Mouse (Mus musculus) spleen, adult 2 months (tissue): ENCODE data around the gene Slc6a11. TPM values are rescaled to one million over a fixed set of nuclear protein-coding genes. Genes with fewer than 3 reads are reported as not detected.

Experiments
- DNase-seq, 2 experiments: peaks; one replicate each; pipeline versions ENCODE4 v3.0.0 to v3.0.0-alpha.2; 2012 to 2021; ENCODE audit warnings: low spot score in 2 of 2, low read depth in 1 of 2
- H3K27ac ChIP-seq: fragments of 200-500 bp; 2 replicates; pipeline ENCODE4 v1.5.1; 2012; ENCODE audit warnings: low read length, inconsistent platforms; ENCODE audit not compliant: insufficient read depth
- H3K27me3 ChIP-seq: fragments of 200-500 bp; 2 replicates; pipeline ENCODE4 v1.6.1; 2012; ENCODE audit warnings: mild to moderate bottlenecking, moderate library complexity, low read length, inconsistent platforms; ENCODE audit not compliant: control insufficient read depth, insufficient read depth
- H3K36me3 ChIP-seq: fragments of 200-500 bp; 2 replicates; pipeline ENCODE4 v1.6.1; 2012; ENCODE audit warnings: mild to moderate bottlenecking, low read length, inconsistent platforms; ENCODE audit not compliant: control insufficient read depth, insufficient read depth
- H3K4me1 ChIP-seq: fragments of 200-500 bp; 2 replicates; pipeline ENCODE4 v1.6.1; 2011; ENCODE audit warnings: inconsistent platforms; ENCODE audit not compliant: control insufficient read depth, insufficient read depth, insufficient read length
- H3K4me3 ChIP-seq: fragments of 200-500 bp; 2 replicates; pipeline ENCODE4 v1.5.1; 2011; ENCODE audit warnings: mild to moderate bottlenecking, inconsistent platforms; ENCODE audit not compliant: insufficient read depth, insufficient read length; ENCODE audit errors: extremely low read depth
- CTCF ChIP-seq: fragments of 200-500 bp; IDR thresholded peaks from 2 replicates; pipeline ENCODE4 v1.5.1; 2011; ENCODE audit warnings: mild to moderate bottlenecking, inconsistent platforms; ENCODE audit not compliant: insufficient read depth, insufficient read length, insufficient replicate concordance; ENCODE audit errors: extremely low read depth
- POLR2A ChIP-seq: fragments of 200-500 bp; IDR thresholded peaks from 2 replicates; pipeline ENCODE4 v1.6.1; 2011; ENCODE audit warnings: low read depth, low read length, inconsistent platforms
- WGBS: fragments of 180-500 bp; shearing (Covaris S2); methylation state at CpG from one replicate; pipeline ENCODE4 v1.1.7; 2018; 5-methylcytosine and 5-hydroxymethylcytosine counted together
- polyA plus RNA-seq: library from polyadenylated mRNA; depleted of rRNA; stranded (reverse); fragments of >200 nt; gene quantifications from 2 replicates; pipeline ENCODE4 v1.2.3, GENCODE M21; 2012

The Slc6a11 gene
- polyA plus RNA-seq, 1 experiment, result not detected

GRCm38 (mm10) chr6:114119507-114119906, 11.5 kb upstream of the Slc6a11 start:
- no peak for DNase-seq
- Histone ChIP-seq H3K4me1 (no peaks in the 10 kb centered on the region), H3K27me3 (no peaks in the 10 kb centered on the region), H3K4me3 (no peak overlapping the region), H3K36me3 (no peaks in the 10 kb centered on the region), H3K27ac (no peak overlapping the region)
- WGBS, result 76% methylated on average over 5 of the region's 5 CpGs
- TF ChIP-seq POLR2A (no peak), CTCF (no peak)

GRCm38 (mm10) chr6:114125530-114125929, 5.5 kb upstream of the Slc6a11 start:
- Histone ChIP-seq H3K36me3 (no peaks in the 10 kb centered on the region), H3K27me3 (no peaks in the 10 kb centered on the region), H3K4me1 (no peaks in the 10 kb centered on the region), H3K27ac (no peak overlapping the region), H3K4me3 (no peak overlapping the region)
- TF ChIP-seq CTCF, result no peak
- TF ChIP-seq POLR2A, result no peak
- DNase-seq, result no peak
- 68% methylated on average over 5 of the region's 5 CpGs for WGBS

- no peak for DNase-seq
- Histone ChIP-seq H3K36me3 (no peaks in the 10 kb centered on the region), H3K4me3 (no peak overlapping the region), H3K27ac (no peak overlapping the region), H3K4me1 (no peaks in the 10 kb centered on the region), H3K27me3 (peaks cover 5% of the 10 kb centered on the region; the same call in 1 of the 2 replicates)
- 88% methylated on average over 3 of the region's 3 CpGs for WGBS
- no peak for TF ChIP-seq POLR2A
- TF ChIP-seq CTCF, result no peak
Observed at GRCm38 (mm10) chr6:114132472-114132871, 1.4 kb downstream of the Slc6a11 start.

GRCm38 (mm10) chr6:114132916-114133315, 1.9 kb downstream of the Slc6a11 start:
- DNase-seq, result no peak
- no peak for TF ChIP-seq POLR2A
- TF ChIP-seq CTCF, result no peak
- Histone ChIP-seq H3K27me3 (peaks cover 5% of the 10 kb centered on the region; the same call in 1 of the 2 replicates), H3K4me1 (no peaks in the 10 kb centered on the region), H3K27ac (no peak overlapping the region), H3K4me3 (no peak overlapping the region), H3K36me3 (no peaks in the 10 kb centered on the region)
- WGBS, result 86% methylated on average over 8 of the region's 8 CpGs

GRCm38 (mm10) chr6:114138970-114139369, 7.9 kb downstream of the Slc6a11 start:
- 82% methylated on average over 8 of the region's 8 CpGs for WGBS
- H3K27me3 ChIP-seq, result no peaks in the 10 kb centered on the region

GRCm38 (mm10) chr6:114141481-114141880, 10.4 kb downstream of the Slc6a11 start:
- Histone ChIP-seq H3K4me1 (no peaks in the 10 kb centered on the region), H3K27ac (no peak overlapping the region), H3K4me3 (no peak overlapping the region), H3K27me3 (no peaks in the 10 kb centered on the region), H3K36me3 (no peaks in the 10 kb centered on the region)
- WGBS, result 59% methylated on average over 3 of the region's 3 CpGs
- no peak for TF ChIP-seq CTCF
- TF ChIP-seq POLR2A, result no peak
- no peak for DNase-seq

More at GRCm38 (mm10) chr6:114138970-114139369, 7.9 kb downstream of the Slc6a11 start:
- Histone ChIP-seq H3K4me3 (no peak overlapping the region), H3K36me3 (no peaks in the 10 kb centered on the region), H3K27ac (no peak overlapping the region), H3K4me1 (no peaks in the 10 kb centered on the region)
- TF ChIP-seq CTCF, result no peak
- TF ChIP-seq POLR2A, result no peak
- no peak for DNase-seq

- 85% methylated on average over 11 of the region's 11 CpGs for WGBS
- no peaks in the 10 kb centered on the region for H3K36me3 ChIP-seq
- H3K27me3 ChIP-seq, result no peaks in the 10 kb centered on the region
- no peak for DNase-seq
- no peak for TF ChIP-seq POLR2A
- TF ChIP-seq CTCF, result no peak
- H3K4me1 ChIP-seq, result no peaks in the 10 kb centered on the region
- H3K4me3 ChIP-seq, result no peak overlapping the region
- no peak overlapping the region for H3K27ac ChIP-seq
Observed at GRCm38 (mm10) chr6:114142480-114142879, 11.4 kb downstream of the Slc6a11 start.
